Mouse (Mus musculus) MEL (cell line): ENCODE results near the gene Zg16.

Experiments
- CTCF ChIP-seq, 3 experiments: IDR thresholded peaks in 2 of 3; conservative IDR thresholded peaks in 1 of 3; 2 replicates each; pipeline ENCODE4 v1.5.1; 2011 to 2012; ENCODE audit warnings: low read length in 3 of 3, low read depth in 2 of 3, mild to moderate bottlenecking in 2 of 3, improper control_type of control experiment in 1 of 3, inconsistent platforms in 1 of 3, mixed read lengths in 1 of 3, moderate library complexity in 1 of 3; ENCODE audit not compliant: control insufficient read depth in 1 of 3, insufficient read depth in 1 of 3, poor library complexity in 1 of 3, severe bottlenecking in 1 of 3
- EP300 ChIP-seq, 2 experiments: IDR thresholded peaks; 2 replicates each; pipeline ENCODE4 v1.6.1; 2011; ENCODE audit warnings: improper control_type of control experiment in 2 of 2, low read length in 2 of 2, low read depth in 1 of 2, mild to moderate bottlenecking in 1 of 2
- GATA1 ChIP-seq: IDR thresholded peaks from 2 replicates; pipeline ENCODE4 v1.6.1; 2011; ENCODE audit warnings: low read depth, low read length, improper control_type of control experiment
- HCFC1 ChIP-seq: IDR thresholded peaks from 2 replicates; pipeline ENCODE4 v1.6.1; 2012; ENCODE audit warnings: low read depth, mild to moderate bottlenecking, inconsistent platforms, low read length, improper control_type of control experiment, moderate library complexity
- MAZ ChIP-seq: IDR thresholded peaks from 2 replicates; pipeline ENCODE4 v1.6.1; 2012; ENCODE audit warnings: low read depth, mild to moderate bottlenecking, inconsistent platforms, low read length, improper control_type of control experiment
- POLR2A ChIP-seq, 2 experiments: IDR thresholded peaks; 2 replicates each; pipeline ENCODE4 v1.6.1; 2011 to 2012; ENCODE audit warnings: low read length in 2 of 2, mild to moderate bottlenecking in 2 of 2, control low read depth in 1 of 2, improper control_type of control experiment in 1 of 2, low read depth in 1 of 2, moderate library complexity in 1 of 2; ENCODE audit not compliant: control insufficient read depth in 1 of 2, insufficient read depth in 1 of 2, poor library complexity in 1 of 2
- ZC3H11A ChIP-seq: IDR thresholded peaks from 2 replicates; pipeline ENCODE4 v1.6.1; 2012; ENCODE audit warnings: low read depth, mild to moderate bottlenecking, inconsistent platforms, low read length, improper control_type of control experiment
- ZKSCAN1 ChIP-seq: IDR thresholded peaks from 2 replicates; pipeline ENCODE4 v1.6.1; 2012; ENCODE audit warnings: low read depth, mild to moderate bottlenecking, inconsistent platforms, low read length, improper control_type of control experiment, moderate library complexity

DNA sequence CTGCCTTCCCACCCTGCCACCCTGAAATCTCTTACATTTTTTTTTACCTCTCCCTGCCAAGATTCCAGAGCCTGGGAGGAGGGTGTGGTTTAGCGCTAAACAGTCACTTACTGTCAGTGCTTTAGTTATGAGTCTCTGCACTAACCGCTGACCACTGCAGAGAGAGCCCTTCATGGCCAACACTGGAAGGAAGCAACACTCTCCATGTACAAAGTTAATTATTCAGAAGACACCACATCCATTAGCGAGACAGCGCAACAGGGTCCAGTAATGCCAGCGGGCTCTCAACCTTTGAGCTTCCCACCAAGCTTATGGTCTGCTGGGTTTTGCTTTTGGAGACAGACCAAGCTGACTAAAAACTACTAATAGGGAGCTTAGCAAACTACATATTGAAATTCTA lies 10.9 kb downstream of the Zg16 start:
- no peak for TF ChIP-seq CTCF (IDR thresholded peaks at IDR 0.05 in 2 of 3, conservative IDR thresholded peaks at IDR 0.05 in 1 of 3; ENCODE audit: control insufficient read depth in 1 of 3, insufficient read depth in 1 of 3, low read depth in 2 of 3, low read length in 3 of 3, poor library complexity in 1 of 3, severe bottlenecking in 1 of 3)
- TF ChIP-seq HCFC1 = no peak
- TF ChIP-seq POLR2A (IDR thresholded peaks at IDR 0.05; ENCODE audit: control insufficient read depth in 1 of 2, insufficient read depth in 1 of 2, low read depth in 1 of 2, low read length in 2 of 2, poor library complexity in 1 of 2) = no peak
- TF ChIP-seq ZC3H11A = no peak
- TF ChIP-seq ZKSCAN1 = no peak
- TF ChIP-seq EP300 (IDR thresholded peaks at IDR 0.05; ENCODE audit: low read depth in 1 of 2, low read length in 2 of 2) = no peak
- no peak for TF ChIP-seq GATA1
- no peak for TF ChIP-seq MAZ
